Comparison of ENCODE assay signal across 17 mouse cellular contexts in the genomic region with DNA sequence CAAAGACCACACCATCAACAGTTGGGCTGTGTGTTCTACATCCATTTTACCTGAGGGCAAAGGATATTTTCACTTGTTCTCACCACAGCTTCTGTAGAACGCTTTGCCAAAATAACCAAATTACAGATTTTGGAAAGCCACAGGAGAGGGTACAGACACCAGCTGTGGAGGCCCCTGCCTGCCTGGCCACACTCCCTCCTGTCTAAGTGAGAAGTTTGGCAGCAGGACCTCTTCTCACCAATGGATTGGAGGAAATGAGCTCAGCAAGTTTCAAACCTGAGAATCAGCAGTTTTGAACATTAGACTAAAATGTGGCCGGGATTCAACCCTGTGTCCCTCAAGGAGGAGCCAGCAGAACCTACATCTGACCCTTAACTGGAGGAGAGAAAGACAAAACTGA.
DNase-seq lines count a peak whose midpoint lies in the region; ATAC-seq lines count a peak whose summit lies in the region.
"Had no signal": no experiment of that assay in that cellular context is flagged by ENCODE, and none has a peak within 500 bp of the region (broad histone marks: within the 10 kb centered on the region; RNA-seq: fewer than 3 reads in every experiment).

No protein-coding gene starts in this region.

- 68% methylated on average over 2 of the region's 2 CpGs for WGBS in heart, embryonic 12.5 days
- 52% methylated on average over 2 of the region's 2 CpGs for WGBS in limb, embryonic 13.5 days
- 85% methylated on average over 2 of the region's 2 CpGs for WGBS in limb, embryonic 10.5 days
- WGBS in neural tube, embryonic 15.5 days: 67% methylated on average over 2 of the region's 2 CpGs

- no peak overlapping the region for H3K27ac ChIP-seq in heart, embryonic 12.5 days (ENCODE audit: poor library complexity, severe bottlenecking)
- no peak overlapping the region for H3K27ac ChIP-seq in limb, embryonic 13.5 days
- H3K27ac ChIP-seq in limb, embryonic 10.5 days: no peak overlapping the region
- peak overlapping the region; percentile 72; the same call in 1 of the 2 replicates for H3K27ac ChIP-seq in neural tube, embryonic 15.5 days (replicated peaks)
- H3K27ac ChIP-seq: forebrain, embryonic 12.5 days; heart, embryonic 15.5 days had no signal

- no peaks in the 10 kb centered on the region for H3K4me1 ChIP-seq in heart, embryonic 12.5 days (replicated peaks)
- H3K4me1 ChIP-seq in limb, embryonic 13.5 days: peaks cover 10% of the 10 kb centered on the region
- H3K4me1 ChIP-seq in limb, embryonic 10.5 days: peaks cover 5% of the 10 kb centered on the region; the same call in 1 of the 2 replicates
- peaks cover 16% of the 10 kb centered on the region for H3K4me1 ChIP-seq in neural tube, embryonic 15.5 days
- H3K4me1 ChIP-seq: forebrain, embryonic 12.5 days; heart, embryonic 15.5 days had no signal

- ATAC-seq in heart, embryonic 12.5 days (ENCODE audit: insufficient number of reproducible peaks, low FRiP score): no peak
- ATAC-seq in limb, embryonic 13.5 days (ENCODE audit: low FRiP score, low read depth): peak; percentile 57
- ATAC-seq in neural tube, embryonic 15.5 days (ENCODE audit: low FRiP score): no peak
- ATAC-seq: forebrain, embryonic 16.5 days; hindbrain, embryonic 16.5 days; inflammation-experienced regulatory T-cells, adult 6 months had no signal

- 0 out of 2 replicates have a peak, but pooled peaks cover 6% of the 10 kb centered on the region for H3K27me3 ChIP-seq in heart, embryonic 12.5 days (replicated peaks)
- no peaks in the 10 kb centered on the region for H3K27me3 ChIP-seq in limb, embryonic 13.5 days
- H3K27me3 ChIP-seq in limb, embryonic 10.5 days (ENCODE audit: low read depth, poor library complexity, severe bottlenecking): no peaks in the 10 kb centered on the region
- H3K27me3 ChIP-seq in neural tube, embryonic 15.5 days (replicated peaks): no peaks in the 10 kb centered on the region
- H3K27me3 ChIP-seq: forebrain, embryonic 12.5 days; heart, embryonic 15.5 days had no signal

- no peak overlapping the region for H3K4me3 ChIP-seq in heart, embryonic 12.5 days
- no peak overlapping the region for H3K4me3 ChIP-seq in limb, embryonic 13.5 days
- H3K4me3 ChIP-seq in limb, embryonic 10.5 days: no peak overlapping the region
- no peak overlapping the region for H3K4me3 ChIP-seq in neural tube, embryonic 15.5 days (replicated peaks)
- H3K4me3 ChIP-seq: forebrain, embryonic 12.5 days; heart, embryonic 15.5 days had no signal

- no peak overlapping the region for H3K9ac ChIP-seq in heart, embryonic 12.5 days
- H3K9ac ChIP-seq in limb, embryonic 13.5 days: no peak overlapping the region
- no peak overlapping the region for H3K9ac ChIP-seq in neural tube, embryonic 15.5 days (replicated peaks)
- H3K9ac ChIP-seq: forebrain, embryonic 12.5 days; heart, embryonic 15.5 days had no signal

- H3K9me3 ChIP-seq in heart, embryonic 12.5 days (replicated peaks): no peaks in the 10 kb centered on the region
- no peaks in the 10 kb centered on the region for H3K9me3 ChIP-seq in limb, embryonic 13.5 days
- H3K9me3 ChIP-seq in limb, embryonic 10.5 days (replicated peaks): no peaks in the 10 kb centered on the region
- no peaks in the 10 kb centered on the region for H3K9me3 ChIP-seq in neural tube, embryonic 15.5 days (replicated peaks)
- H3K9me3 ChIP-seq: forebrain, embryonic 12.5 days; heart, embryonic 15.5 days had no signal

- H3K4me2 ChIP-seq in heart, embryonic 12.5 days: no peak overlapping the region
- no peak overlapping the region for H3K4me2 ChIP-seq in limb, embryonic 13.5 days (replicated peaks)
- H3K4me2 ChIP-seq in neural tube, embryonic 15.5 days: no peak overlapping the region
- H3K4me2 ChIP-seq: forebrain, embryonic 12.5 days; heart, embryonic 15.5 days had no signal

- no peaks in the 10 kb centered on the region for H3K36me3 ChIP-seq in heart, embryonic 12.5 days
- H3K36me3 ChIP-seq in limb, embryonic 13.5 days: no peaks in the 10 kb centered on the region
- no peaks in the 10 kb centered on the region for H3K36me3 ChIP-seq in limb, embryonic 10.5 days
- H3K36me3 ChIP-seq in neural tube, embryonic 15.5 days: no peaks in the 10 kb centered on the region
- H3K36me3 ChIP-seq: forebrain, embryonic 12.5 days; heart, embryonic 15.5 days had no signal

- DNase-seq in heart, adult 11 months: peak; percentile 88
- no peak for DNase-seq in limb, embryonic 10.5 days (ENCODE audit: low spot score)
- DNase-seq in Muller cell, postnatal 12 days (ENCODE audit: inconsistent ontology term): peak; percentile 22
- DNase-seq in cerebellum, postnatal 10 days: no peak
- DNase-seq: adrenal gland, adult 2 months; adrenal gland, postnatal 25 days; cerebellum, adult 18-20 months; cerebellum, adult 9-11 months; gastrocnemius, postnatal 10 days had no signal

Comparison
In these comparisons a context has a peak if more than half of its experiments do, and no peak if none do; other contexts are left out.
1. DNase-seq: peak in heart, adult 11 months (single experiment) and Muller cell, postnatal 12 days (single experiment); none in limb, embryonic 10.5 days (single experiment) and cerebellum, postnatal 10 days (0 of 2).